Mouse (Mus musculus) midbrain, embryonic 15.5 days (tissue): ENCODE data around the gene Nebl. TPM values are rescaled to one million over a fixed set of nuclear protein-coding genes. Genes with fewer than 3 reads are reported as not detected.
A peak's percentile ranks its signal among the peaks of the same experiment; 100 is the strongest.
"Not testable (repeated sequence)": the region's sequence is repeated elsewhere in the genome, so short reads cannot be mapped to it uniquely, and the experiment has no call there.

ENCODE experiments used
- ATAC-seq: fragments of 200-750 bp; cut with Nextera tagmentation; replicated peaks from 2 replicates; pipeline ENCODE4 v1.8.0; 2017; ENCODE audit warnings: moderate TSS enrichment
- H3K27ac ChIP-seq: fragments of 300-500 bp; sonication (generic); 2 replicates; pipeline ENCODE4 v1.5.1; 2015; ENCODE audit warnings: mild to moderate bottlenecking, inconsistent platforms
- H3K27me3 ChIP-seq: fragments of 300-500 bp; sonication (generic); replicated peaks from 2 replicates; pipeline ENCODE4 v1.6.1; 2015; ENCODE audit warnings: inconsistent platforms
- H3K36me3 ChIP-seq: fragments of 300-500 bp; sonication (generic); replicated peaks from 2 replicates; pipeline ENCODE4 v1.6.1; 2015; ENCODE audit warnings: inconsistent platforms
- H3K4me1 ChIP-seq: fragments of 300-500 bp; sonication (generic); 2 replicates; pipeline ENCODE4 v1.6.1; 2015; ENCODE audit warnings: inconsistent platforms
- H3K4me2 ChIP-seq: fragments of 300-500 bp; sonication (generic); 2 replicates; pipeline ENCODE4 v1.6.1; 2015; ENCODE audit warnings: inconsistent platforms, mild to moderate bottlenecking, moderate library complexity
- H3K4me3 ChIP-seq: fragments of 300-500 bp; sonication (generic); 2 replicates; pipeline ENCODE4 v1.5.1; 2015; ENCODE audit warnings: mild to moderate bottlenecking, inconsistent platforms
- H3K9ac ChIP-seq: fragments of 300-500 bp; sonication (generic); 2 replicates; pipeline ENCODE4 v1.6.1; 2015; ENCODE audit warnings: mild to moderate bottlenecking, inconsistent platforms
- H3K9me3 ChIP-seq: fragments of 300-500 bp; sonication (generic); 2 replicates; pipeline ENCODE4 v1.6.1; 2016; ENCODE audit warnings: inconsistent platforms
- WGBS: fragments of 180-500 bp; shearing (Covaris S2); methylation state at CpG from one replicate; pipeline ENCODE4 v1.1.7; 2015; ENCODE audit warnings: mixed read lengths; 5-methylcytosine and 5-hydroxymethylcytosine counted together
- microRNA-seq: library from miRNA; unstranded; fragments of <30 nt; microRNA quantifications from one replicate; pipeline ENCODE4, GENCODE M21; 2016
- polyA plus RNA-seq: library from polyadenylated mRNA; unstranded; fragments of >200 nt; fragmentation: Nextera tagmentation; extraction: Ambion mirVana; gene quantifications from 2 replicates; pipeline ENCODE4 v1.2.1, GENCODE M21; 2015

Gene Nebl
- polyA plus RNA-seq, 1 experiment from 2014 or later, result 11.7 TPM

DNA sequence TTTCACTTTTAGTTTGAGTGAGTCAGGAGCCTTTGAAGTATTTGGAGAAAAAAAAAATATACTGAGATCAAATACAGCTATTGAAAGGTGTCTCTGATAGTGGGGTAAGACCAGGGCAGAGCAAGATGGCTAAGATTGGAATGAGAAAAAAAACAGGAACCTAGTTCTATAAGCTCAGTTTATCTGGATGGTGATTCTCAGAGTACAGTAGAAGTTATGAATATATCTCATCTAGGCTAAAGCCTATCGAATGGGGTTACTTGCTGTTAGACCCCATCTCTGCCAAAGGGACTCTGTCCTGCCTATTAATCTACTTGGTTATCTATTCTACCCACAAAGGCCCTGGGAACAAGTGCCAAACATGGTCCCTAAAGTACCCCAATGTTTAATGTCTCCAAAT is 369.1 kb downstream of the Nebl start:
- H3K27me3 ChIP-seq, result no peaks in the 10 kb centered on the region
- H3K9me3 ChIP-seq, result no peaks in the 10 kb centered on the region
- no peak overlapping the region for H3K4me2 ChIP-seq
- no peak overlapping the region for H3K4me3 ChIP-seq
- H3K4me1 ChIP-seq, result peaks cover 3% of the 10 kb centered on the region; the same call in 1 of the 2 replicates
- WGBS, result 95% methylated on average over 1 of the region's 1 CpGs
- no peak overlapping the region for H3K9ac ChIP-seq
- no peak for ATAC-seq
- H3K27ac ChIP-seq, result no peak overlapping the region
- H3K36me3 ChIP-seq, result no peaks in the 10 kb centered on the region

DNA sequence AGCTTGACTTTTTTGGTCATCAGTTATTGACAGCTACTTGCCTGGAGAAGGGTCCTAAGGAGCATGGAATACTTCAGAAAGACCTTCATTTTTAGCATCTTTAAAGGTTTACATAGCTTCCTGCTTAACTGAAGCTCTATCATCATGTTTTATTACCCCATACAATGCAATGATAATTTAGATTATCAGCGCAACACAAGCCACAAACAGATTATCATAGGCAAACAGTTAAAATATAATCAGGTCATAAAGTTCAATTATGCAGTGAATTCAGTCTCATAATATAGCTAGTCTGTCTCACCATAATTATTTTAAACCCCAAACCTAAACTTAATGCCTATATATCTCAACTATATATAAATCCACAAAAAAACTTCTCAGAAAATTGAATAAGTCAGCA is 386.6 kb downstream of the Nebl start:
- no peak for ATAC-seq
- Histone ChIP-seq H3K27ac (no peak overlapping the region), H3K9me3 (no peaks in the 10 kb centered on the region), H3K4me2 (no peak overlapping the region), H3K36me3 (no peaks in the 10 kb centered on the region), H3K4me3 (no peak overlapping the region), H3K4me1 (no peaks in the 10 kb centered on the region), H3K9ac (no peak overlapping the region), H3K27me3 (no peaks in the 10 kb centered on the region)
- 98% methylated on average over 1 of the region's 1 CpGs for WGBS

DNA sequence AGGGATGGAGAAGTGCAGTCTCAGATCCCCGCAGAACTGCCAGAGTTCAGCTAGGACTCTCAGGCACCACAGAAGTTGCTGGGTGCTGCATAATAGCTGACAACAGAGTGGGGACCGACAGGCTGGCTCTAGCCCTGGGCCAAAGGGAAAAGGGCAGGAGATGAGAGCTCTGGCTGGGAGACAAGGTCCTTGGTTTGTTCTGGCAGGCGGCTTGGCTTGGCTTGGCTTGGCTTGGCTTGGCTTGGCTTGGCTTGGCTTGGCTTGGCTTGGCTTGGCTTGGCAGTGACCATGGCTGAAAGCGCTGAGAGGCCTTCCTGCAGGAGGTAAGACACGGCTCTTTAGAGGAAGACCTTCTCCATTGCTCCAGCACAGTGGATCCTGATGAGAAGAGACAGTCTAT is 395.8 kb downstream of the Nebl start:
- Histone ChIP-seq H3K4me1 (no peaks in the 10 kb centered on the region), H3K36me3 (no peaks in the 10 kb centered on the region), H3K4me2 (no peak overlapping the region), H3K9ac (no peak overlapping the region), H3K9me3 (no peaks in the 10 kb centered on the region), H3K27ac (no peak overlapping the region), H3K4me3 (no peak overlapping the region), H3K27me3 (no peaks in the 10 kb centered on the region)
- ATAC-seq, result no peak
- WGBS, result 87% methylated on average over 5 of the region's 5 CpGs

DNA sequence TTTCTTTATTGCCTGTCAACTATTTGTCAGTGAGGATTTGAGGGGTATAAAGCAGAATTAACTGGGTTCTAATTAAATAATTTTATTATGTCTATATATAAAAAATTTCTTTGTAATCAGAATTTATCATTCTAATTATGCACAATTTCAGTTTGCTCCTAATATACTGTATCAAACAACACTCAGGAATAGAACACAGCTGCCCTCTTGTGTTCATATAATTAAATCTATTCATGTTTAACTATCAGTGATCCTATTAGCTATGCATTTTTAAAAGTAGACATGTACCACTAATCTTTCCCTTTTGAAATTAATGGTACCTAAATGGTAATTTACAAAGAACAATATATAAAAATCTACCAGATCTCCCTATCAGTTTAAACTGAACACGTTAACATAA is 404.7 kb downstream of the Nebl start:
- Histone ChIP-seq H3K4me3 (no peak overlapping the region), H3K9me3 (no peaks in the 10 kb centered on the region), H3K9ac (no peak overlapping the region), H3K4me1 (no peaks in the 10 kb centered on the region), H3K36me3 (no peaks in the 10 kb centered on the region), H3K4me2 (no peak overlapping the region), H3K27ac (no peak overlapping the region), H3K27me3 (no peaks in the 10 kb centered on the region)
- ATAC-seq, result peak; percentile 80
- WGBS, result 91% methylated on average over 1 of the region's 1 CpGs

DNA sequence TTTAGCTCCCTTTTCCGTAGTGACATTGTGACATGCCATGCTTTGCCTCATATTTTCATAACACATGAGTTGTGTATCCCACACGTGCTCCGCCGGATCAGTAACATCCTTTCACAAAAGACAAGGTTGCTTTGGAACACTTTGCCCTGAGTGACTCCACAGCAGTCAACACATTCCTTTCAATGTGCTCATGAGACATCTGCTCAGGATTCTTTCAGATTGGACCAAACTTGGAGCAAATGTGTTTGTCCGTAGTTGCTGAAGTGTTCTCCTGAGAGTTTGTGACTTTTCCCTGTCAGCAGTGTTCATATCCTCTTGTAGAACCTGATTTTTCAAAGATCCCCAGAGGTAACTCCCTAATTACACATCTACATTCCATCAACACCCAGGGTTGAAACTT is 414.4 kb downstream of the Nebl start:
- H3K4me1 ChIP-seq, result no peaks in the 10 kb centered on the region
- H3K9ac ChIP-seq, result no peak overlapping the region
- WGBS, result 91% methylated on average over 5 of the region's 5 CpGs
- H3K4me3 ChIP-seq, result no peak overlapping the region
- no peaks in the 10 kb centered on the region for H3K27me3 ChIP-seq
- H3K36me3 ChIP-seq, result no peaks in the 10 kb centered on the region
- no peak overlapping the region for H3K4me2 ChIP-seq
- no peak overlapping the region for H3K27ac ChIP-seq
- no peak for ATAC-seq
- no peaks in the 10 kb centered on the region for H3K9me3 ChIP-seq

DNA sequence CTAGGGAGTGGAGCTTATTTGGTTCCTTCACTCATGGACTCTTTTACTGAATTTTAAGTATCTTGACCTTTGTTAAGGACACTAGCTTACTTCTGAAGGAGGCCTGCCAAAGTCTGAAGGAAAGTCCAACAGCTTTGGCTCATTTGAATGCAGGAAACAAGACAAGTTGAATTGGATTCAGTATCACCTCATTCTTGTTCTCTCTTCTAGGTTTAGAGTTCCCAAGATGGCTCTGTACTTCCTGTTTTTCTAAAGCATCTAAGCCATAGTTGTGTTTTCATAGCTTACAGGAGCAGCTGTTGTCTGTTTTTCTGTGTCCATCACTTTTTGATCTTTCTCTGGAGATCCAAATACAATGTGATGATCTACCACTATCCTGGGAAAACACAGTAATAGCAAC is 429.9 kb downstream of the Nebl start:
- no peaks in the 10 kb centered on the region for H3K4me1 ChIP-seq
- H3K27me3 ChIP-seq, result no peaks in the 10 kb centered on the region
- no peaks in the 10 kb centered on the region for H3K9me3 ChIP-seq
- H3K4me2 ChIP-seq, result no peak overlapping the region
- no peak for ATAC-seq
- H3K4me3 ChIP-seq, result no peak overlapping the region
- H3K27ac ChIP-seq, result no peak overlapping the region
- H3K9ac ChIP-seq, result no peak overlapping the region
- H3K36me3 ChIP-seq, result no peaks in the 10 kb centered on the region

DNA sequence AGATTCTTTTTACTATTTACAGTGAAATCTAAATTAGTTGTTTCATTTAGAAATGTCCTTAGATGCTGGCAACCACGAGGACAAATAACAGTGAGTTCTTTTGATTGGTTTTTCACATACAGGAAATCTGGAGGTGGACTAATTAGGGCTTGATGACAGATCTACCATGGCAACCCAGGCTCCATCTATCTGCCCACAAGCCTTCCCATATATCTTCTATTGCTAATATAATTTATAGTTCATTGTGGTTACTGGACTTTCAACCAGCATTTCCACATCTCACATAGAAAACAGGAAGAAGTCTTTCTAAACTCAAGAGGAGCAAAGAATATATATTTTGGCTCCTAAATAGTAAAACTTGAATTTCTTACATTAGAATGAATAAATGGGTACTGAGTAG is 433.8 kb downstream of the Nebl start:
- no peak overlapping the region for H3K4me3 ChIP-seq
- WGBS, result 79% methylated on average over 1 of the region's 1 CpGs
- ATAC-seq, result no peak

DNA sequence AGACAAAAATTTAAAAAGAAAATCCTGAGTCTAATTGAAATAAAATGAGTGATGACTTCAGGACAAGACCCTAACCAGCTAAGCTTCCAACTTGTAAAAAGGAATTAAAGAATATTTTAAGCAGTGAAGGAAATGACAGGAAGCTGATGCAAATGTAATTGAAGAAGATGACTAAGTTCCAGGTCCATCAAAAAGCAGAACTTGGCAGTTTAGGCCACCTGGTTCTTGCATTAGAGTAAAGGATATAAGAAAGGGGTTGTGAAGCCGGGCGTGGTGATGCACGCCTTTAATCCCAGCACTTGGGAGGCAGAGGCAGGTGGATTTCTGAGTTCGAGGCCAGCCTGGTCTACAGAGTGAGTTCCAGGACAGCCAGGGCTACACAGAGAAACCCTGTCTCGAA is 436.0 kb downstream of the Nebl start:
- not testable (repeated sequence) for ATAC-seq, H3K9ac ChIP-seq, H3K4me1 ChIP-seq, H3K9me3 ChIP-seq, H3K27me3 ChIP-seq, H3K27ac ChIP-seq, H3K4me2 ChIP-seq, H3K36me3 ChIP-seq, H3K4me3 ChIP-seq
- WGBS, result 78% methylated on average over 5 of the region's 5 CpGs

More for the DNA sequence above, 433.8 kb downstream of the Nebl start:
- Histone ChIP-seq H3K9me3 (no peaks in the 10 kb centered on the region), H3K27ac (no peak overlapping the region), H3K9ac (no peak overlapping the region), H3K4me1 (no peaks in the 10 kb centered on the region), H3K4me2 (no peak overlapping the region), H3K27me3 (no peaks in the 10 kb centered on the region), H3K36me3 (no peaks in the 10 kb centered on the region)

Small RNA genes within 50 kb of the gene (microRNA-seq; reads per million reads assigned to microRNA genes)
- gene Mir6419, result not detected
